Mouse (Mus musculus) cerebellum, adult 2 months (tissue): Measurements from ENCODE around the gene Mrps6. TPM values are rescaled to one million over a fixed set of nuclear protein-coding genes. Genes with fewer than 3 reads are reported as not detected.
A peak's percentile ranks its signal among the peaks of the same experiment; 100 is the strongest.

Source experiments
- DNase-seq, 2 experiments: peaks; one replicate each; pipeline ENCODE4 v3.0.0; 2021
- H3K27ac ChIP-seq: fragments of 200-500 bp; 2 replicates; pipeline ENCODE4 v1.5.1; 2012; ENCODE audit warnings: low read length, control low read depth, inconsistent platforms; ENCODE audit not compliant: insufficient read depth
- H3K27me3 ChIP-seq: fragments of 200-500 bp; 2 replicates; pipeline ENCODE4 v1.6.1; 2012; ENCODE audit warnings: inconsistent platforms, mild to moderate bottlenecking, low read length, moderate library complexity; ENCODE audit not compliant: control insufficient read depth, insufficient read depth
- H3K4me1 ChIP-seq: fragments of 200-500 bp; 2 replicates; pipeline ENCODE4 v1.6.1; 2011; ENCODE audit warnings: low read length; ENCODE audit not compliant: control insufficient read depth, insufficient read depth
- H3K4me3 ChIP-seq: fragments of 200-500 bp; replicated peaks from 2 replicates; pipeline ENCODE3; 2011; ENCODE audit warnings: mild to moderate bottlenecking, low read depth, low read length, control low read depth; ENCODE audit not compliant: insufficient read depth
- CTCF ChIP-seq: fragments of 200-500 bp; IDR thresholded peaks from 2 replicates; pipeline ENCODE4 v1.5.1; 2011; ENCODE audit warnings: low read depth, mild to moderate bottlenecking, control low read depth, low read length, moderate library complexity, borderline replicate concordance; ENCODE audit not compliant: insufficient read depth
- POLR2A ChIP-seq: fragments of 200-500 bp; IDR thresholded peaks from 2 replicates; pipeline ENCODE4 v1.6.1; 2011; ENCODE audit warnings: low read length, control low read depth, borderline replicate concordance; ENCODE audit not compliant: insufficient read depth
- WGBS: fragments of 180-500 bp; shearing (Covaris S2); methylation state at CpG from one replicate; pipeline ENCODE4 v1.1.7; 2018; 5-methylcytosine and 5-hydroxymethylcytosine counted together
- polyA plus RNA-seq: library from polyadenylated mRNA; depleted of rRNA; stranded (reverse); fragments of >200 nt; gene quantifications from 2 replicates; pipeline ENCODE4 v1.2.3, GENCODE M21; 2012

Mrps6 gene
- polyA plus RNA-seq, 1 experiment, result 84.1 TPM

GRCm38 (mm10) chr16:92033286-92033685 lies 24.8 kb upstream of the Mrps6 start:
- Histone ChIP-seq H3K27ac (no peak overlapping the region), H3K4me1 (no peaks in the 10 kb centered on the region), H3K4me3 (no peak overlapping the region), H3K27me3 (no peaks in the 10 kb centered on the region)
- no peak for TF ChIP-seq POLR2A
- no peak for TF ChIP-seq CTCF
- DNase-seq, result no peak
- 83% methylated on average over 3 of the region's 3 CpGs for whole genome bisulfite sequencing

DNA sequence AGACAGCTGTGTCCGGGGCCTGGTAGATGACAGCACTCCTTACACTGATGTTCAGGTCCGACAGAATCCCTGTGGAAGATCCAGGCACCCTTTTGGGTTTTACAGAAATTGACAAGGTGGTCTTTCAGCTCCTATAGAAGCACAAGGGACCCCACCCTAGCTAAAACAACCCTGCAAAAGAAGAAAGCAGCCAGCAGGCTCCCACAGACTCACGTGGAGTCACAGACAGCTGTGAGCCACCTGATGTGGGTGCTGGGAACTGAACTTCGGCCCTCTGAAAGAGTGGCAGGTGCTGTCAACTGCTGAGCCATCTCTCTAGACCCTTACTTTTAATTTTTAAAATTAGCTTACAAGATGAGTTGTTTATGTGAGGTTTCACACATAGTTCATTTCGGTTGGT lies 23.4 kb upstream of the Mrps6 start:
- Histone ChIP-seq H3K4me1 (no peaks in the 10 kb centered on the region), H3K27ac (no peak overlapping the region), H3K4me3 (no peak overlapping the region), H3K27me3 (no peaks in the 10 kb centered on the region)
- TF ChIP-seq POLR2A, result no peak
- no peak for TF ChIP-seq CTCF
- DNase-seq, result no peak
- 61% methylated on average over 5 of the region's 5 CpGs for WGBS

- 41% methylated on average over 8 of the region's 8 CpGs for WGBS
- H3K4me3 ChIP-seq, result no peak overlapping the region
- TF ChIP-seq CTCF (no peak), POLR2A (no peak)
- H3K27me3 ChIP-seq, result no peaks in the 10 kb centered on the region
- DNase-seq, result no peak
- H3K4me1 ChIP-seq, result no peaks in the 10 kb centered on the region
- no peak overlapping the region for H3K27ac ChIP-seq
These were observed 21.4 kb upstream of the Mrps6 start for GRCm38 (mm10) chr16:92036701-92037100.

GRCm38 (mm10) chr16:92037891-92038607 lies 20.0 kb upstream of the Mrps6 start:
- no peak for TF ChIP-seq CTCF

DNA sequence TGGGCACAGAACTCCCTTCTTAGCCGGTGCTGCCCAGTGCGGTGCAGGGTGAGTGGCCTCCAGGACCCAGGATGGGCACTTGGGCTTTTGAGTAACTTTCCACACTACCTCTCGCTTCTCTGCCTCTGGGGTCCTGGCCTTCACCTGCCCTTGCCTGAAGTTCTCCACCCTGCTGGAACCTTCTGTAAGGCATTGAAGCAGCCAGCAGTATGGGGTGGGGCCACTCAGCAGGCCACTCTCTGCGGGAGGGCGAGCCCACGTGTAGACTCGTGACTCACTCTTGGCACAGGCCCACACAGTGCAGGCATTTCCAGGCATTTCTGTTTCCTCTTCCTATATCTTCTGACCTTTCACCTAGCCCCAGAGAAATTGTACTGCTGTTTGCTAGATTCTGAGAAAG lies 18.6 kb upstream of the Mrps6 start:
- 75% methylated on average over 7 of the region's 7 CpGs for WGBS
- Histone ChIP-seq H3K4me1 (no peaks in the 10 kb centered on the region), H3K27ac (no peak overlapping the region), H3K4me3 (no peak overlapping the region), H3K27me3 (no peaks in the 10 kb centered on the region)
- TF ChIP-seq POLR2A, result no peak
- TF ChIP-seq CTCF, result no peak
- no peak for DNase-seq

More at GRCm38 (mm10) chr16:92037891-92038607, 20.0 kb upstream of the Mrps6 start:
- no peaks in the 10 kb centered on the region for H3K27me3 ChIP-seq
- no peak overlapping the region for H3K4me3 ChIP-seq
- H3K4me1 ChIP-seq, result no peaks in the 10 kb centered on the region
- WGBS, result 85% methylated on average over 21 of the region's 21 CpGs
- DNase-seq, result no peak
- H3K27ac ChIP-seq, result no peak overlapping the region

DNA sequence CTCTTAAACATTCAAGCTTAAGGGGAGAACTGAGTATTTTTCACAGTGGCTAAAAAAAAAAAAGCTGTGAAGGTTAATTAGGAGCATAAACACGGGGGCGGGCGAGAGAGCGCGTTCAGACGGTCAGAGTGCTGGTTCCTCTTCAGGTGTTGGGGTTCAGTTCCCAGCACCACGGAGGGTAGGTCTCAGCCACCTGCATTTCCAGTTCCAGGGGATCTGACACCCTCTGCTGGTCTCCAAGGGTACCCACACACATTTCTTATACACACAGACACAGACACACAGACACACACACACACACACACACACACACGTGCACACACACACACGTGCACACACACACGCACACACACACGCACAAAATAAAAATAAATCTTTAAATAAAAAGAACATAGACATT lies 18.1 kb upstream of the Mrps6 start:
- Histone ChIP-seq H3K4me3 (no peak overlapping the region), H3K4me1 (no peaks in the 10 kb centered on the region), H3K27ac (no peak overlapping the region), H3K27me3 (no peaks in the 10 kb centered on the region)
- DNase-seq, result no peak
- 0 out of 2 replicates have a peak, but pooled peaks have one; percentile 3 for TF ChIP-seq CTCF
- no peak for TF ChIP-seq POLR2A
- WGBS, result 96% methylated on average over 11 of the region's 11 CpGs

GRCm38 (mm10) chr16:92051777-92052310 lies 6.2 kb upstream of the Mrps6 start:
- H3K4me3 ChIP-seq, result no peak overlapping the region
- WGBS, result 83% methylated on average over 7 of the region's 7 CpGs
- no peak overlapping the region for H3K27ac ChIP-seq
- TF ChIP-seq POLR2A (no peak), CTCF (no peak)
- no peaks in the 10 kb centered on the region for H3K27me3 ChIP-seq
- no peaks in the 10 kb centered on the region for H3K4me1 ChIP-seq
- DNase-seq, result no peak

DNA sequence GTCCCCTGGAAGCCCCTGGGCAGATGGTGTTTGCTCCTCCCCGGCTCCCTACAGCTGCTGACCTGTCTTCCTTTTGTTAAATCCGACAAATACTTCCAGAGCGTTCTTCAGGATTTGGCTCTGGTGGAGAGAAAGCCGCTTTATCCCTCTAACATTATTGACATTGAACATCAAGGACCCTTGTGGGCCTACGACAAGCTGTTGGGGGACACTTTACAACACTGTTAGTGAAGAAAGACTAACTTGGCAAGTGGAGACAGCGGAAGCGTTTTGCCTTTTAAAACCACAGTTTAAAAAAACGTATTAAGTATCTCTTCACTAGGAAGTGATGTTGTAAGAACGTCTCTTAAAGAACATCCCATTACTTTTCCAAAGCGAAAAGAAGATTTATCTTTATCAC lies 5.5 kb upstream of the Mrps6 start:
- no peak for TF ChIP-seq POLR2A
- TF ChIP-seq CTCF, result no peak
- no peaks in the 10 kb centered on the region for H3K4me1 ChIP-seq
- H3K4me3 ChIP-seq, result no peak overlapping the region
- WGBS, result 71% methylated on average over 10 of the region's 10 CpGs
- H3K27ac ChIP-seq, result no peak overlapping the region
- H3K27me3 ChIP-seq, result no peaks in the 10 kb centered on the region
- DNase-seq, result no peak
